Mouse (Mus musculus): ENCODE results near the gene Rbm19.

DNA sequence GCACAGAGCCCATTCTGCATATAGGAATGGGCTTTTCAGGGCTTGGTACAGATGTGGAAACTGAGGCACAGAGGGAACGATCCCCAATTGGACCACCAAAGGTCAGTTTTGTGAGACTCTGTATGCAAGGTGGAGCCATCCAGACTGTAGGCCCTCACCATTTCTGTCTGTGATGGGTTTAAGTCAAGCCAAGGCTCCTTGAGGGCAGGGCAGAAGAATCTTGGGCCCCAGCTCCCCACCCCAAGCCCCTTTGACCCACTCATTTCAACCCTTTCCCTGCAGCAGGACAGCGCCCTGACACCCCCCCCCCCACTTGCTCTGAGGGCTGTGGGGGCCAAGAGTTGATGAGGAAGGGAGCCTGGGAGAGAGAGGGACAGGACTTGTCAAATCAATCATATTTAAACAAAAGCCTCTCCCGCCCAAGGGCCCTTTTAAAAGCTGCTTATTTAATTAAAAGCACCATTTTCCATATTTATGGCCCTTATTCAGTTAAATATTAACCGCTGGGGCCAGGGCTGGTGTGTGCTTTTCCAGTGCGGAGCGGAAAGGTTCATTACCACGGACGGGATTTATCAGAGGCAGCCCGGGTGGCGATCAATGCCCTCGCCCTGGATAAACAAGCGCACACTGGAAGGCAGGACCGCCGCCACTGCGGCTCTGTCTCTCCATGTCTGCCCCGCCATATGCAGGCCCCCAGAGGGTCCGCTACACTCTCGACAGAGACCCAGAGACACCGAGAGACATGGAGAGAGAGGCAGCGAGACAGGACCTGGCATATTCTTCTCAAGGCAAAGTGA, 112.5 kb downstream of the Rbm19 start:
- TF ChIP-seq CTCF (IDR thresholded peaks at IDR 0.05 in 2 of 3, conservative IDR thresholded peaks at IDR 0.05 in 1 of 3; ENCODE audit: control insufficient read depth in 1 of 3, insufficient read depth in 1 of 3, low read depth in 2 of 3, low read length in 3 of 3, poor library complexity in 1 of 3, severe bottlenecking in 1 of 3) (no peak), POLR2A (IDR thresholded peaks at IDR 0.05; ENCODE audit: control insufficient read depth in 1 of 2, insufficient read depth in 1 of 2, low read depth in 1 of 2, low read length in 2 of 2, poor library complexity in 1 of 2) (no peak), POLR2AphosphoS2 (IDR thresholded peaks at IDR 0.05; ENCODE audit: low read length) (no peak), HCFC1 (IDR thresholded peaks at IDR 0.05; ENCODE audit: low read depth, low read length) (no peak), GATA1 (IDR thresholded peaks at IDR 0.05; ENCODE audit: low read depth, low read length) (no peak), KAT2A (conservative IDR thresholded peaks at IDR 0.05; ENCODE audit: low read depth, low read length) (no peak), EP300 (IDR thresholded peaks at IDR 0.05; ENCODE audit: low read depth in 1 of 2, low read length in 2 of 2) (no peak)
